Mouse (Mus musculus) E14TG2a.4 (cell line): Measurements from ENCODE around the gene Emg1.

ENCODE experiments used
- CTCF ChIP-seq: conservative IDR thresholded peaks from 2 replicates; pipeline ENCODE4 v1.5.1; 2014; ENCODE audit warnings: low read length
- NANOG ChIP-seq: IDR thresholded peaks from 2 replicates; pipeline ENCODE4 v1.6.1; 2014; ENCODE audit warnings: borderline replicate concordance, low read length, mixed read lengths
- POU5F1 ChIP-seq: IDR thresholded peaks from 2 replicates; pipeline ENCODE4 v1.6.1; 2014; ENCODE audit warnings: low read length, borderline replicate concordance

DNA sequence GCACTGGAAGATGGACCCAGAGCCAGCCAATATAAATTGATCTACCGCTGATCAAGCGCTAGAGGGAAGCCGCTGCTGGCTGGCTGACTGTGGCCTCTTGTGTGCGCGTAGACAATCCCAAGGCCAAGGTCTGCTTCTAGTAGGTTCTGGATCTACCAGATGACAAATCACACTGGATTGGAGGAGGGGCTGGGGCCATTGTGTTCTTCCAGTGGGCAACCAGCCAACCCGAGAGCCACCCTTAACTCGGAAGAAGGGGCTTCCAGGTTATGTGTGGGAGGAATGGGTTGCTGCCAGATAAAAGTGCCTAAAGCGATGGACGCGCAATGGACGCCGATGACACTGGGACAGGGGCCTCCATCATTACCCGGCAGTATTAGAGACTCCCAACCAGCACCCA, 6.0 kb upstream of the Emg1 start:
- TF ChIP-seq CTCF (no peak), NANOG (no peak), POU5F1 (no peak)
